Mouse (Mus musculus) hindbrain, embryonic 14.5 days (tissue): ENCODE data around the gene Tnfaip6. TPM values are rescaled to one million over a fixed set of nuclear protein-coding genes. Genes with fewer than 3 reads are reported as not detected.

ENCODE experiments used
- ATAC-seq: fragments of 200-750 bp; cut with Nextera tagmentation; 2 replicates; pipeline ENCODE4 v1.8.0; 2017; ENCODE audit warnings: moderate number of reproducible peaks, mild to moderate bottlenecking, moderate TSS enrichment, moderate library complexity; ENCODE audit not compliant: low FRiP score
- DNase-seq: peaks from one replicate; pipeline ENCODE4 v3.0.0-alpha.2; 2015; ENCODE audit warnings: low spot score
- H3K27ac ChIP-seq: fragments of 300-500 bp; sonication (generic); 2 replicates; pipeline ENCODE4 v1.5.1; 2014; ENCODE audit warnings: mild to moderate bottlenecking, moderate library complexity
- H3K27me3 ChIP-seq: fragments of 300-500 bp; sonication (generic); 2 replicates; pipeline ENCODE4 v1.6.1; 2014; ENCODE audit warnings: mild to moderate bottlenecking, low read length, mixed read lengths; ENCODE audit not compliant: control insufficient read depth, insufficient read depth
- H3K36me3 ChIP-seq: fragments of 300-500 bp; sonication (generic); replicated peaks from 2 replicates; pipeline ENCODE4 v1.6.1; 2014; ENCODE audit not compliant: control insufficient read depth, insufficient read depth
- H3K4me1 ChIP-seq: fragments of 300-500 bp; sonication (generic); replicated peaks from 2 replicates; pipeline ENCODE4 v1.6.1; 2014; ENCODE audit warnings: antibody characterized with exemption, low read length, mixed read lengths; ENCODE audit not compliant: control insufficient read depth, insufficient read depth
- H3K4me2 ChIP-seq: fragments of 300-500 bp; sonication (generic); replicated peaks from 2 replicates; pipeline ENCODE4 v1.6.1; 2014; ENCODE audit warnings: mild to moderate bottlenecking, moderate library complexity
- H3K4me3 ChIP-seq: fragments of 300-500 bp; sonication (generic); replicated peaks from 2 replicates; pipeline ENCODE4 v1.5.1; 2014; ENCODE audit warnings: mild to moderate bottlenecking, low read length
- H3K9ac ChIP-seq: fragments of 300-500 bp; sonication (generic); 2 replicates; pipeline ENCODE4 v1.6.1; 2014
- H3K9me3 ChIP-seq: fragments of 300-500 bp; sonication (generic); 2 replicates; pipeline ENCODE4 v1.6.1; 2016; ENCODE audit warnings: low read length; ENCODE audit not compliant: control insufficient read depth
- WGBS: fragments of 180-500 bp; shearing (Covaris S2); extraction: QIAGEN DNeasy Blood & Tissue Kit; methylation state at CpG from one replicate; pipeline ENCODE4 v1.1.7; 2014; 5-methylcytosine and 5-hydroxymethylcytosine counted together
- polyA plus RNA-seq: library from polyadenylated mRNA; unstranded; fragments of >200 nt; fragmentation: Nextera tagmentation; extraction: Ambion mirVana; gene quantifications from 2 replicates; pipeline ENCODE4 v1.2.1, GENCODE M21; 2014

Tnfaip6 gene
- polyA plus RNA-seq, 1 experiment from 2014 or later = 3.2 TPM

- 57% methylated on average over 5 of the region's 5 CpGs for WGBS
- H3K4me2 ChIP-seq = no peak overlapping the region
- H3K4me3 ChIP-seq = no peak overlapping the region
- no peaks in the 10 kb centered on the region for H3K27me3 ChIP-seq
- no peaks in the 10 kb centered on the region for H3K9me3 ChIP-seq
- no peak overlapping the region for H3K27ac ChIP-seq
- DNase-seq (no peak), ATAC-seq (no peak)
- no peaks in the 10 kb centered on the region for H3K36me3 ChIP-seq
- H3K9ac ChIP-seq = no peak overlapping the region
- 0 out of 2 replicates have a peak, but pooled peaks cover 4% of the 10 kb centered on the region for H3K4me1 ChIP-seq
These were observed 4.9 kb downstream of the Tnfaip6 start for GRCm38 (mm10) chr2:52042714-52043113.

- Histone ChIP-seq H3K9ac (no peak overlapping the region), H3K27me3 (no peaks in the 10 kb centered on the region), H3K4me2 (no peak overlapping the region), H3K4me3 (no peak overlapping the region), H3K4me1 (0 out of 2 replicates have a peak, but pooled peaks cover 3% of the 10 kb centered on the region), H3K36me3 (no peaks in the 10 kb centered on the region), H3K9me3 (no peaks in the 10 kb centered on the region), H3K27ac (no peak overlapping the region)
- DNase-seq = no peak
- 75% methylated on average over 11 of the region's 11 CpGs for WGBS
- ATAC-seq = no peak
These were observed 5.7 kb downstream of the Tnfaip6 start for GRCm38 (mm10) chr2:52043485-52043884.

- H3K9me3 ChIP-seq = no peaks in the 10 kb centered on the region
- no peak for ATAC-seq
- no peaks in the 10 kb centered on the region for H3K36me3 ChIP-seq
- no peak overlapping the region for H3K9ac ChIP-seq
- no peaks in the 10 kb centered on the region for H3K27me3 ChIP-seq
- no peak overlapping the region for H3K27ac ChIP-seq
- H3K4me1 ChIP-seq = no peaks in the 10 kb centered on the region
- H3K4me2 ChIP-seq = no peak overlapping the region
- H3K4me3 ChIP-seq = no peak overlapping the region
- 86% methylated on average over 5 of the region's 5 CpGs for WGBS
- no peak for DNase-seq
These were observed 8.2 kb downstream of the Tnfaip6 start for GRCm38 (mm10) chr2:52046032-52046431.

GRCm38 (mm10) chr2:52050823-52051222 lies 13.0 kb downstream of the Tnfaip6 start:
- Histone ChIP-seq H3K9ac (no peak overlapping the region), H3K4me3 (no peak overlapping the region), H3K27ac (no peak overlapping the region), H3K9me3 (no peaks in the 10 kb centered on the region), H3K4me2 (no peak overlapping the region), H3K36me3 (no peaks in the 10 kb centered on the region), H3K27me3 (no peaks in the 10 kb centered on the region), H3K4me1 (no peaks in the 10 kb centered on the region)
- DNase-seq (no peak), ATAC-seq (no peak)
- WGBS = 97% methylated on average over 11 of the region's 11 CpGs

GRCm38 (mm10) chr2:52052335-52052734 lies 14.5 kb downstream of the Tnfaip6 start:
- no peak overlapping the region for H3K4me2 ChIP-seq
- DNase-seq (no peak), ATAC-seq (no peak)
- no peaks in the 10 kb centered on the region for H3K27me3 ChIP-seq
- no peaks in the 10 kb centered on the region for H3K9me3 ChIP-seq
- no peak overlapping the region for H3K27ac ChIP-seq
- WGBS = 86% methylated on average over 4 of the region's 4 CpGs
- H3K4me3 ChIP-seq = no peak overlapping the region
- no peaks in the 10 kb centered on the region for H3K36me3 ChIP-seq
- H3K4me1 ChIP-seq = no peaks in the 10 kb centered on the region
- no peak overlapping the region for H3K9ac ChIP-seq

- H3K9me3 ChIP-seq = no peaks in the 10 kb centered on the region
- no peaks in the 10 kb centered on the region for H3K27me3 ChIP-seq
- no peak overlapping the region for H3K9ac ChIP-seq
- no peak for ATAC-seq
- no peaks in the 10 kb centered on the region for H3K36me3 ChIP-seq
- DNase-seq = no peak
- WGBS = 73% methylated on average over 5 of the region's 5 CpGs
- H3K4me3 ChIP-seq = no peak overlapping the region
- H3K4me1 ChIP-seq = no peaks in the 10 kb centered on the region
- H3K27ac ChIP-seq = no peak overlapping the region
- no peak overlapping the region for H3K4me2 ChIP-seq
These were observed 15.7 kb downstream of the Tnfaip6 start for GRCm38 (mm10) chr2:52053502-52053901.

GRCm38 (mm10) chr2:52055616-52056015 lies 17.8 kb downstream of the Tnfaip6 start:
- WGBS = 22% methylated on average over 4 of the region's 4 CpGs
- H3K9ac ChIP-seq = no peak overlapping the region

GRCm38 (mm10) chr2:52057099-52057498 lies 19.3 kb downstream of the Tnfaip6 start:
- Histone ChIP-seq H3K27ac (no peak overlapping the region), H3K4me3 (no peak overlapping the region), H3K27me3 (no peaks in the 10 kb centered on the region), H3K4me2 (no peak overlapping the region), H3K9me3 (no peaks in the 10 kb centered on the region), H3K9ac (no peak overlapping the region), H3K36me3 (no peaks in the 10 kb centered on the region), H3K4me1 (no peaks in the 10 kb centered on the region)
- 96% methylated on average over 1 of the region's 1 CpGs for WGBS
- DNase-seq (no peak), ATAC-seq (no peak)

More at GRCm38 (mm10) chr2:52055616-52056015, 17.8 kb downstream of the Tnfaip6 start:
- no peak overlapping the region for H3K4me2 ChIP-seq
- H3K36me3 ChIP-seq = no peaks in the 10 kb centered on the region
- H3K4me1 ChIP-seq = no peaks in the 10 kb centered on the region
- H3K27ac ChIP-seq = no peak overlapping the region
- DNase-seq (no peak), ATAC-seq (no peak)
- no peaks in the 10 kb centered on the region for H3K27me3 ChIP-seq
- H3K9me3 ChIP-seq = no peaks in the 10 kb centered on the region
- no peak overlapping the region for H3K4me3 ChIP-seq

GRCm38 (mm10) chr2:52057681-52058080 lies 19.9 kb downstream of the Tnfaip6 start:
- Histone ChIP-seq H3K27me3 (no peaks in the 10 kb centered on the region), H3K9me3 (no peaks in the 10 kb centered on the region), H3K4me3 (no peak overlapping the region), H3K4me2 (no peak overlapping the region), H3K9ac (no peak overlapping the region), H3K36me3 (no peaks in the 10 kb centered on the region), H3K27ac (no peak overlapping the region), H3K4me1 (no peaks in the 10 kb centered on the region)
- DNase-seq = no peak
- no peak for ATAC-seq

GRCm38 (mm10) chr2:52068641-52069040 lies 30.8 kb downstream of the Tnfaip6 start:
- Histone ChIP-seq H3K4me2 (no peak overlapping the region), H3K9me3 (no peaks in the 10 kb centered on the region), H3K4me1 (peaks cover 9% of the 10 kb centered on the region; the same call in 1 of the 2 replicates), H3K4me3 (no peak overlapping the region), H3K27ac (no peak overlapping the region), H3K36me3 (no peaks in the 10 kb centered on the region), H3K27me3 (no peaks in the 10 kb centered on the region), H3K9ac (no peak overlapping the region)
- WGBS = 67% methylated on average over 1 of the region's 1 CpGs
- no peak for ATAC-seq
- no peak for DNase-seq
